Mouse (Mus musculus) kidney, postnatal 0 days (tissue): Measurements from ENCODE around the gene Adamts17. TPM values are rescaled to one million over a fixed set of nuclear protein-coding genes. Genes with fewer than 3 reads are reported as not detected.
A peak's percentile ranks its signal among the peaks of the same experiment; 100 is the strongest.

Experiments
- ATAC-seq: fragments of 200-750 bp; cut with Nextera tagmentation; replicated peaks from 2 replicates; pipeline ENCODE4 v1.8.0; 2017; ENCODE audit warnings: low read depth, moderate number of reproducible peaks, moderate TSS enrichment, moderate library complexity; ENCODE audit not compliant: low FRiP score
- DNase-seq: peaks from one replicate; pipeline ENCODE4 v3.0.0-alpha.2; 2016; ENCODE audit warnings: low spot score
- H3K27ac ChIP-seq: fragments of 300-500 bp; sonication (generic); 2 replicates; pipeline ENCODE4 v1.5.1; 2014; ENCODE audit warnings: mild to moderate bottlenecking
- H3K27me3 ChIP-seq: fragments of 300-500 bp; sonication (generic); 2 replicates; pipeline ENCODE4 v1.6.1; 2014; ENCODE audit warnings: low read length, mixed read lengths; ENCODE audit not compliant: insufficient read depth
- H3K36me3 ChIP-seq: fragments of 300-500 bp; sonication (generic); 2 replicates; pipeline ENCODE4 v1.6.1; 2014; ENCODE audit warnings: low read length, mixed read lengths; ENCODE audit not compliant: insufficient read depth
- H3K4me1 ChIP-seq: fragments of 300-500 bp; sonication (generic); replicated peaks from 2 replicates; pipeline ENCODE4 v1.6.1; 2014; ENCODE audit warnings: antibody characterized with exemption, low read length, mixed read lengths; ENCODE audit not compliant: insufficient read depth
- H3K4me2 ChIP-seq: fragments of 300-500 bp; sonication (generic); 2 replicates; pipeline ENCODE4 v1.6.1; 2014; ENCODE audit warnings: mild to moderate bottlenecking, low read length, moderate library complexity, mixed read lengths
- H3K4me3 ChIP-seq: fragments of 300-500 bp; sonication (generic); replicated peaks from 2 replicates; pipeline ENCODE4 v1.5.1; 2014; ENCODE audit warnings: low read depth, low read length
- H3K9ac ChIP-seq: fragments of 300-500 bp; sonication (generic); 2 replicates; pipeline ENCODE4 v1.6.1; 2014; ENCODE audit warnings: low read depth, low read length
- H3K9me3 ChIP-seq: fragments of 300-500 bp; sonication (generic); replicated peaks from 2 replicates; pipeline ENCODE4 v1.6.1; 2016; ENCODE audit warnings: low read length, inconsistent platforms, mixed read lengths
- CTCF ChIP-seq: IDR thresholded peaks from 2 replicates; pipeline ENCODE4 v1.5.1; 2016; ENCODE audit warnings: antibody characterized with exemption, low read depth, mild to moderate bottlenecking, moderate library complexity
- WGBS: fragments of 180-500 bp; shearing (Covaris S2); extraction: QIAGEN DNeasy Blood & Tissue Kit; methylation state at CpG from one replicate; pipeline ENCODE4 v1.1.7; 2014; 5-methylcytosine and 5-hydroxymethylcytosine counted together
- polyA plus RNA-seq: library from polyadenylated mRNA; unstranded; fragments of >200 nt; fragmentation: Nextera tagmentation; extraction: Ambion mirVana; gene quantifications from 2 replicates; pipeline ENCODE4 v1.2.1, GENCODE M21; 2015

Adamts17 gene
- polyA plus RNA-seq, 1 experiment from 2014 or later = 3.1 TPM

DNA sequence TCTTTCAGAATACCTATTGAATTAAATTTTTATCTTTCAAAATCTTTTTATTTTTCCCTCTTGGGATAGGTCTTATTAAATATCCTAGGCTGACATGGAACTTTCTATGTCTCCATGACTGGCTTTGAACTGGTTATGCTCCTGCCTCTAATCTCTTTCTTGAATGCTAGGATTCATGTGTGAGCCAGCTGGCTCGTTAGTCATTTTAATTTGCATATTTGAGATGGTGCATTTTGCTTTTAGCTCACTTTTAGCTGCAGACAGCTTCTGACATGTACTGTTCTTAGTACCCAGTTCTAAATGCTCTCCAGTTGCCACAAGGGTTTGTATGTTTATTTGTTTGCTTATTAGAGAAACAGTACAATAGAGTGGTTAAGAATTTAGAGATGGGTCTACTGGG is 18.1 kb downstream of the Adamts17 start:
- Histone ChIP-seq H3K4me2 (no peak overlapping the region), H3K9ac (no peak overlapping the region), H3K4me1 (no peaks in the 10 kb centered on the region), H3K36me3 (no peaks in the 10 kb centered on the region), H3K9me3 (no peaks in the 10 kb centered on the region), H3K4me3 (no peak overlapping the region), H3K27ac (no peak overlapping the region), H3K27me3 (no peaks in the 10 kb centered on the region)
- 74% methylated on average over 1 of the region's 1 CpGs for WGBS
- DNase-seq (no peak), ATAC-seq (no peak)
- TF ChIP-seq CTCF = no peak

DNA sequence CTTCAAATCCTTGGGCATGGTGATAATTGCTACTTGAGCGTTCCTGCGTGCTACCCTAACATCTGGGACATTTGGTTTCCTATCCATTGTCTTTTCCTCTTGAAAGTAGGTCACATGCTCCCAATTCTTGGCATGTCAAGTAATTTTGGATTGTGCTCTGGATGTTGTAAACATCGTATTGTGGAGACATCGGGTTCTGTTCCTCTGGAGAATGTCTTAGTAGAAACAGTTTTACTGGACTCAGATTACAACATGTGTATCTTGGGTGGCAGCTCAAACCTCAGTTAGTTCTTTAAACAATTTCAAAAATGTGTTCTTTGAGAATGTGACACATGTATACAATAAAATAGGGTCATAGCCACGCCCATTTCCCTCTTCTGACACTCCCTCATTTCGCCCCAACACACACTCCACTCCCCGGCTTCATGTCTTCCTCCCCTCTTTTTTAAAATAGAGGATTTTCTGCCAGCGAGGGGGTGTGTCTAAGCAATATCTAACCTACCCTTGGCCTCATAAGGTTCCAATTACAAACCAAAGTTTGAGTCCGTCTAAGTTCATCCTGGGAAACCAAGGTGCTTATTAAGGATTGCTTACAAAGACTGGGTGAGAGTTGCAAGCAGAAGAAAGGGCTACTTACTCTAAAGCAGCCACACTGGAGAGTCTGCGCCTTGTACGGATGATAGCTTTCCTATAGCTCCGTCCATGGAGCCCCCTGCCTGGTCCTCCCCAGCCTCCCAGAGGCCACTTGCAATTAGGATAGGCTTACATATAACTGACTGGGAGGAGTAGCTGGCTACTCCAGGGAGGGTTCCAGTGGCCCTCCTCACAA is 18.9 kb downstream of the Adamts17 start:
- no peak overlapping the region for H3K4me3 ChIP-seq
- ATAC-seq (no peak), DNase-seq (peak; percentile 47)
- no peak overlapping the region for H3K9ac ChIP-seq
- whole genome bisulfite sequencing = 48% methylated on average over 12 of the region's 12 CpGs
- no peaks in the 10 kb centered on the region for H3K36me3 ChIP-seq
- H3K9me3 ChIP-seq = no peaks in the 10 kb centered on the region
- no peak for TF ChIP-seq CTCF
- H3K4me1 ChIP-seq = no peaks in the 10 kb centered on the region
- H3K4me2 ChIP-seq = no peak overlapping the region
- no peaks in the 10 kb centered on the region for H3K27me3 ChIP-seq
- H3K27ac ChIP-seq = no peak overlapping the region

DNA sequence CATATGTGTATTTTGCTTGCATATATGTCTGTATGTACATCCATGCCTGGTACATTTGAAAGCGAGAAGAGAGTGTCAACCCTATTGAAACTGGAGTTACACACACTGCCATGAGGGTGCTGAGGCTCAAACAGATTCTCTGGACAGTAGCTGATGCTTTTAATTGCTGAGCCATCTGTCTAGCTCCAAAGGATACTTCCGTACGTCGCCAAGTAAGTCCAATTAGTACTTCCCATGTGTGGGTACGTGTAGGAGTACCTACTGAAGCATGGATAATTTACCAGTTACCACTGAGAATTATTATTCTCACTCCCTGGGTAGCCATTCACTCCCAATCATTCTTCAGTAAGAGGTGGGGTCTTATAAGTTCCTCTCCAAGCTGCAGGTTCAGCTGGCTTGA is 19.7 kb downstream of the Adamts17 start:
- Histone ChIP-seq H3K4me2 (no peak overlapping the region), H3K4me1 (no peaks in the 10 kb centered on the region), H3K27ac (no peak overlapping the region), H3K9me3 (no peaks in the 10 kb centered on the region), H3K27me3 (no peaks in the 10 kb centered on the region), H3K9ac (no peak overlapping the region), H3K4me3 (no peak overlapping the region), H3K36me3 (no peaks in the 10 kb centered on the region)
- TF ChIP-seq CTCF = no peak
- 69% methylated on average over 5 of the region's 5 CpGs for WGBS
- ATAC-seq (no peak), DNase-seq (no peak)

DNA sequence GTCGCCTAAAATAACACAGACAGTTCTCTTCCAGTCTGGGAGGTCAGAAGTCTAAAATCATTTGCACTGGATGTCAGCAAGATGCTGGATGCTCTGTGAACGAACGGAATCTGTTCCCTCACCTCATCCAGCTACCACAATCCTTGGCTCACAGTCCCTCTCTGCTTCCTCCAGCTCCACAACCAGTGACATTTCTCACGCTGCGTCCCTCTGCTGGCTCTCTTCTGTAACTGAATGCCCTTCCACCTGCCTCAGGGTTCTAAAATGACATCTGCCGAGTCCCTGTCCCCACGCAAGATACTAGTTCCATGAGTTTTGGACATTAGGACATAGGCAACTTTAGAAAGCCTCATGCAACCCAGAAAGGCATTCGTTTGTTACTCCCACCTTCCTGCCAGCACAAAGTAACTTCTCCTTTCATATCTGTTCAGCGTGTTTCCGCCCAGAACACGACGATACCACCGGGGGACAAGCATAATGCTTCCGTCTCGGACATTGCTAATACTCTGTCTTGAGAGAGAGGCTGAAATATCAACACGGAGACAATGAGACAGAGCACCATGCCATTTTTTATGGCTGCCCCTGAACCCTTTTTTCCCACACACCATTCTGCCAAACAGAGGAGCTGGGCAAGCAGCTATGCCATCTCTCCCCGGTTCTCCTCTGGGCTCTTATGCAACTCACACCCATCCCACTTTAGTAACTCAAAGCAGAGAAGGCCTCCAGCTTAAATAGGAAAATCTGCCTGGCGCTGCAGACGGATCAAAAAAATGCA is 27.6 kb downstream of the Adamts17 start:
- Histone ChIP-seq H3K9me3 (no peaks in the 10 kb centered on the region), H3K36me3 (no peaks in the 10 kb centered on the region), H3K27me3 (no peaks in the 10 kb centered on the region), H3K4me1 (peaks cover 5% of the 10 kb centered on the region; the same call in 1 of the 2 replicates), H3K4me3 (no peak overlapping the region), H3K27ac (no peak overlapping the region), H3K9ac (no peak overlapping the region), H3K4me2 (no peak overlapping the region)
- DNase-seq (no peak), ATAC-seq (no peak)
- peak; percentile 38; the same call in 1 of the 2 replicates for TF ChIP-seq CTCF
- 62% methylated on average over 19 of the region's 19 CpGs for WGBS

DNA sequence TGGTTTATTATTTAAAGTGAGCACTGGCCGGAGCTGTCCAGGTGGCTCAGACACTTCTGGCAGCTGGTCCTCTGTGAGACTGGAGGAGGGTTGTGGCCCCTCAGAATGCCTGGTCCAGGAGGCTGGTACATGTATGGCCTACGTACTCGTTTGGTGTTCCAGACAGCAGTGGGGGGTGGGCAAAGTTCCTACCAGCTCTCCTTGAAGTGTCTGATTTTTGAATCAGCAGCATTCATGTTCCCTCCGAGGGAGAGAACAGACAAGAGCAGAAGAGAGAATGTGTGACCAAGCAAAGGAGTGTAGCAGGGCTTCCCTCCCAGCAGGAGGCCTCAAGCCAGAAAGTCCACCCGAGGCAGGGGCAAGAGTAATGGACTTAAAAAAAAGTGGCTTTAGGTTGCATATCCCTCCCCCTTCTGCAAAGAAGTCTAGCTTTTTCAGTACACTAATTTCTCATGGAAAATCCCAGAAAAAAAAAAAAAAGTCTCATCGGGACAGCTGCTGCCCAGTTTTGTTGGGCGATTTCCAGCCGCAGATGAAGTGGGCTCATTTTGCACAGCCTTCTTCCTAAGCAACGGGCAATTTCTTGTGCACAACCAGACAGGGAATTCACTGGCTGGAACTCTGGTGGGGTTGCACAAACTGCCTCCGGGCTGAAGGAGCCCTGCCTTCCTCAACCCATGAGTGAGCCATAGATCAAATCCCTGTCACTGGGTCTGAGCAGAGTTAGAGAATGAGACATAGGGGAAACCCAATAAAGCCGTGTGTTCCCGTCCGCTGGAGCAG is 28.4 kb downstream of the Adamts17 start:
- Histone ChIP-seq H3K27me3 (no peaks in the 10 kb centered on the region), H3K36me3 (no peaks in the 10 kb centered on the region), H3K4me1 (peaks cover 5% of the 10 kb centered on the region; the same call in 1 of the 2 replicates), H3K27ac (no peak overlapping the region), H3K9ac (no peak overlapping the region), H3K4me2 (no peak overlapping the region), H3K4me3 (no peak overlapping the region), H3K9me3 (no peaks in the 10 kb centered on the region)
- ATAC-seq (peak; percentile 57; the same call in 1 of the 2 replicates), DNase-seq (peak; percentile 63)
- TF ChIP-seq CTCF = no peak
- WGBS = 28% methylated on average over 13 of the region's 13 CpGs

DNA sequence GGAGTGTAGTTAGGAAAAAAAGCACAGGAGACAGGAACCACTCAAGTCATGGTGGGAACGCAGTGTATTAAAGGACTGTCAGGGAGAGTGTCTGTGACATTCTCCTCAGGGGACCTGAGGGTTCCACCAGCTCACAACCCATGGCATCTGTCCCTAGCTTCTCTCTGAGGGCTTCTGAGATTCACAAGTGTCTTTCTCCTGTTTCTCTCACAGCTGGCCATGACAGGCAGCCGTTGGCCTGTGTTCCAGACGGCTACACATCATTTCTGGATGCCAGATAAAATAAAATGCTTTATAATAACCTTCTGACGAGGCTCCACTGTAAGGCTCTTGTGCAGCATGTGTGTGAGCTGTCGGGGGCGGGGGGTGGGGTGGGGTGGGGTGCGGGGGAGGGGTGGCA is 32.0 kb downstream of the Adamts17 start:
- 47% methylated on average over 7 of the region's 7 CpGs for WGBS
- Histone ChIP-seq H3K27ac (no peak overlapping the region), H3K9me3 (no peaks in the 10 kb centered on the region), H3K27me3 (no peaks in the 10 kb centered on the region), H3K9ac (no peak overlapping the region), H3K4me2 (no peak overlapping the region), H3K36me3 (no peaks in the 10 kb centered on the region), H3K4me3 (no peak overlapping the region), H3K4me1 (peaks cover 5% of the 10 kb centered on the region; the same call in 1 of the 2 replicates)
- DNase-seq (peak; percentile 45), ATAC-seq (no peak)
- TF ChIP-seq CTCF = no peak
